Mouse (Mus musculus): ENCODE data around the gene Cdh16.
A peak's percentile ranks its signal among the peaks of the same experiment; 100 is the strongest.
"Not testable (repeated sequence)": the region's sequence is repeated elsewhere in the genome, so short reads cannot be mapped to it uniquely, and the experiment has no call there.

Cdh16 gene

GRCm38 (mm10) chr8:104611613-104612012, 12.6 kb downstream of the Cdh16 start:
- no peak for DNase-seq (ENCODE audit: low spot score)

- no peak for DNase-seq (ENCODE audit: low spot score)
Observed at GRCm38 (mm10) chr8:104610185-104610766, 13.9 kb downstream of the Cdh16 start.

DNA sequence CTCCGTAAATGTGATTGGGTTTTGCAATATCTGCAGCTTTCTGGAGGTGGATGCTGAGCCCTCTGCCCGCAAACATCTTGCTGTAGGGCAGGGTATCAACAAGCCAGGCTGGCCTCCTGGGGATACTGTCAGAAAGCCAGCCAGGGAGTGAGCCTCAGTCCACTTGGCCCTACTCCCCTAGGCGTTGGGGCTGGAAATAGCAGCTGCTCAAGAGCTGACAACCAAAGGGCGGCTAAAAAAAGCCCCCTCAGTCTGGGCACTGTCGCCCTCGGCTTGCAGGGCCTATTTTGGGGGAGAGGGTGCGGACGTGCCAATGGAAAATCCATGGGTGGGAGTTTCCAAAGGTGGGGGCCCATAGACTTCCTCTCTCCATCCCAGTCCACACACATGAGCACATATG, 15.0 kb downstream of the Cdh16 start:
- DNase-seq (ENCODE audit: low spot score), result no peak

GRCm38 (mm10) chr8:104607944-104608343, 16.3 kb downstream of the Cdh16 start:
- DNase-seq (ENCODE audit: low spot score), result no peak

GRCm38 (mm10) chr8:104606329-104606728, 17.9 kb downstream of the Cdh16 start:
- DNase-seq (ENCODE audit: low spot score), result no peak

DNA sequence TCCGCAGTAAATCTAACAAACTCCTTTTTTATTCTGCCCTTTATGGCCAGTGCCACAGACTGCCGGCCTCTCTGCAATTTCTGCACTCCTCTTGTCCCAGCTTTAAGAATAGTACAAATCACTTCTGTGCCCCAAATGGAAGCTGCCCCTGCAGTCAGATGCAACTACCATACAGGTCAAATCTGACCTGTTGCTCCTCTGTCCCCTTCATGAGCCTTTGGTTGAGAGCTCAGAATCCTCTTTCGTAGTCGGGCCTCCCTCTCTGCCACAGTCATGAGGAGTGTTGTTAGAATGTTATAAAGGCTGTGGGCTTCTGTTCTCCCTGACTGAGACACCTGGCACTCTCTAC, 21.0 kb downstream of the Cdh16 start:
- no peak for DNase-seq (ENCODE audit: low spot score)

GRCm38 (mm10) chr8:104602468-104603244, 21.5 kb downstream of the Cdh16 start:
- DNase-seq (ENCODE audit: low spot score), result peak; percentile 80

- no peak for DNase-seq (ENCODE audit: low spot score)
Observed at GRCm38 (mm10) chr8:104601941-104602371, 22.2 kb downstream of the Cdh16 start.

DNA sequence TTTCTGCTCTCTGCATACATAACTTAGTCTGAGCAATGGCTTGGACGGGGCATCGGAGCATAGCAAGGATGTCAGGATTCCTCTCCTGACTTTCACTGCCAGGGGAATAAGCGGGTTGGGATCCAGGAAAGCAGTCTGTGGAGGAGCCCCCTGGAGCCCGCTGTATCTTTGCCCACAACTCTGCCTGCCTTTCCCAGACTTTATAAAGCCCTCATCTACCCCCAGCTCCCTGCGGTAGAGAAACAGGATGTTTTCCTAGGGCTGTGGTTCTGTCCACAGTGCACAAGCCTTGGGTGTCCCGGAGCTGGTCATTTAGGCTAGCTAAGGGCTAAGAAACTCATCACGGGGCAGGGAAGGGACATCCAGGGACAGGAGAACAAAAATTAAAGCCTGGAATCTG, 22.8 kb downstream of the Cdh16 start:
- DNase-seq (ENCODE audit: low spot score), result no peak

- DNase-seq (ENCODE audit: low spot score), result no peak
Observed at GRCm38 (mm10) chr8:104598496-104598895, 25.7 kb downstream of the Cdh16 start.

- no peak for DNase-seq (ENCODE audit: low spot score)
Observed at GRCm38 (mm10) chr8:104597656-104598055, 26.5 kb downstream of the Cdh16 start.

GRCm38 (mm10) chr8:104595773-104596536, 28.2 kb downstream of the Cdh16 start:
- DNase-seq (ENCODE audit: low spot score), result no peak

- DNase-seq (ENCODE audit: low spot score), result no peak
Observed at GRCm38 (mm10) chr8:104594611-104595362, 29.4 kb downstream of the Cdh16 start.

DNA sequence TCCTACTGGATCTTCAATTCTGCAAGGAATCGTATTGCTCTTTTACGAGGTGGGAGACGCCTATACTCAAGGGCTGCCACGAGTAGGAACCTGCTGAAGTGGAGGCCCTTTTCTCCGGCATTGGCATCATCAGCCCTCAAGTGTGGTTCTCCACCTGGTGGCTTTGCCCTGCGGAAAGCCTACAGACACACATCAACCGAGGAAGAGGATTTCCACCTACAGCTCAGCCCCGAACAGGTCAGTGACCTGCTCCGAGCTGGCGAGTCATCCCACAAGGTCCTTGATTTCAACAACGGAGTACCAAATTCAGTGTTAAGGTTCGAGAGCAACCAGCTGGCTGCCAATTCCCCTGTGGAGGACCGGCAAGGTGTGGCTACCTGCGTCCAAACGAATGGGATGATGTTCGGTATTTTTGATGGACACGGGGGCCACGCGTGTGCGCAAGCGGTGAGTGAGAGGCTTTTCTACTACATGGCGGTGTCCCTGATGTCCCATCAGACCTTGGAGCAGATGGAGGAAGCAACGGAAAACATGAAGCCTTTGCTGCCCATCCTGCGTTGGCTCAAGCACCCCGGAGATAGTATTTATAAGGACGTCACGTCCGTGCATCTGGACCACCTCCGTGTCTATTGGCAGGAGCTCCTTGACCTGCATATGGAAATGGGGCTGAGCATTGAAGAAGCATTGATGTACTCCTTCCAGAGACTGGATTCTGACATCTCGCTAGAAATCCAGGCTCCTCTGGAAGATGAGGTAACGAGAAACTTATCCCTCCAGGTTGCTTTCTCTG, 30.5 kb downstream of the Cdh16 start:
- DNase-seq (ENCODE audit: low spot score), result no peak

GRCm38 (mm10) chr8:104592566-104592965, 31.6 kb downstream of the Cdh16 start:
- DNase-seq (ENCODE audit: low spot score), result no peak

DNA sequence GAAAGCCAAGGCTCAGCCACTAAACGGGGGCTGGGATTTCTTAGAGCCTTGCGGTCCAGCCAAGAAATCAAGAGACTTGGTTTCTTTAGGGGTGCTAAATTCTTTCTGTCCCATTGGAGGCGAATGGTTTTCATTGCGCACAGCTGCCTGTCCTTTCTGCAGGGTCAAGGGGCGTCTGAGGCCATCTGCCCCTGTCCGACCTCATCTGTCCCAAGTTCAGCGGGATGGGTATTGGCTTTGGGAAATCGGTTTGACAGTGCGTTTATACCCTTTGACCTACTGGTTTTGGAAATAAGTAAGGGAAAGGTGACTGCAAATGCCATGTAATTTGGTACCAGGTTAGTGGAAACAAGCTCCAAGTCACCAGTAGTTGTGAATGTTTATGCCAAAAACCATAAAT, 32.3 kb downstream of the Cdh16 start:
- DNase-seq (ENCODE audit: low spot score), result no peak

GRCm38 (mm10) chr8:104591133-104591834, 32.9 kb downstream of the Cdh16 start, which contains the start of gene Pdp2:
Gene Pdp2, plus strand, starts transcription at chr8:104591451.
- peak; percentile 90 for DNase-seq (ENCODE audit: low spot score)

DNA sequence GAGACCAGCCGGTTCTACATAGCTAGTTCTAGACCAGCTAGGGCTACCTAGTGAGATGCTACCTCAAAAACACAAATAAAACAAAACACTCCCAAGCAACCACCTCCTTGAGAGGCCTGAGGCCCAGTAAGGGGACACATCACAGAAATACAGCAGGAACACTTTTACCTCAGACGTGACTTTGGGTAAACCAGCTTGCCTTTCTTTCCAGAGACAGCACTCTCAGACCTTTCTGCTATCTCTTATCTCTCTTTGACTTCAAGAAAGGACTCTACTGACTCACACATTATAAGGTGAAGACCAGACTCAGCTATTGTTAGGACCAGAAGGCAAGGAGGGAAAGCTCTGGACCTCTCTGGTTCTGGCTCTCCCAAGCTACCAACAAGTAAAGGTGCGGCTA, 33.9 kb downstream of the Cdh16 start:
- DNase-seq (ENCODE audit: low spot score), result no peak

DNA sequence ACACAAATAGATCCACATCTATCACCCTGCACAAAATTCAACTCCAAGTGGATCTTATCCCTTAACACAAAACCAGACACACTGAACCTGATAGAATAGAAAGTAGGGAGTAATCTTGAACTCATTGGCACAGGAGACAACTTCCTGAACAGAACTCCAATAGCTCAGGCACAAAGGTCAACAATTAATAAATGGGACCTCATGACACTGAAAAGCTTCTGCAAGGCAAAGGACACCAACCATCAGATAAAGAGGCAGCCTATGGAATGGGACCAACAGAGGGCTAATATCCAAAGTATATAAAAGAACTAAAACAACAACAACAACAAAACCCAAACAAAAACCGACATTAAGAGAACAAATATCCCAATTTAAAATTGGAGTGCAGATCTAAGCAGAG, 39.7 kb downstream of the Cdh16 start:
- DNase-seq (ENCODE audit: low spot score), result no peak

- not testable (repeated sequence) for DNase-seq (ENCODE audit: low spot score)
Observed at GRCm38 (mm10) chr8:104577606-104578005, 46.6 kb downstream of the Cdh16 start.

- no peak for DNase-seq (ENCODE audit: low spot score)
Observed at GRCm38 (mm10) chr8:104576820-104577219, 47.4 kb downstream of the Cdh16 start.

Measured in testis, postnatal 14 days (tissue).